Mouse (Mus musculus): ENCODE measurements at regions not wholly inside any gene's neighbourhood (a gene's known extent, or its start where the extent isn't known, plus 50 kb on each side); places are given as distances from the start of the nearest gene placed in this dataset.
A peak's percentile ranks its signal among the peaks of the same experiment; 100 is the strongest.

GRCm38 (mm10) chr12:95054887-95055286, 637.1 kb upstream of the Flrt2 start:
- peak in 1 of 2 experiments; percentile 9 for DNase-seq (ENCODE audit: low spot score in 2 of 2)

GRCm38 (mm10) chr12:95056926-95057325, 635.1 kb upstream of the Flrt2 start:
- peak; percentile 3 to 16 for DNase-seq (ENCODE audit: low spot score in 2 of 2)

- DNase-seq (ENCODE audit: low spot score in 2 of 2) = no peak
Measured at GRCm38 (mm10) chr12:95059396-95059795, 632.6 kb upstream of the Flrt2 start.

GRCm38 (mm10) chr12:95072307-95072706, 619.7 kb upstream of the Flrt2 start:
- DNase-seq (ENCODE audit: low spot score in 2 of 2) = no peak

- DNase-seq (ENCODE audit: low spot score in 2 of 2) = no peak
Measured at GRCm38 (mm10) chr12:95119223-95119952, 572.6 kb upstream of the Flrt2 start.

- DNase-seq (ENCODE audit: low spot score in 2 of 2) = peak; percentile 0 to 3
Measured at GRCm38 (mm10) chr12:95132804-95133203, 559.2 kb upstream of the Flrt2 start.

- DNase-seq (ENCODE audit: low spot score in 2 of 2) = no peak
Measured at GRCm38 (mm10) chr12:95133482-95133881, 558.5 kb upstream of the Flrt2 start.

GRCm38 (mm10) chr12:95138167-95138566, 553.9 kb upstream of the Flrt2 start:
- DNase-seq (ENCODE audit: low spot score in 2 of 2) = no peak

- peak; percentile 10 to 43 for DNase-seq (ENCODE audit: low spot score in 2 of 2)
Measured at GRCm38 (mm10) chr12:95171051-95171450, 521.0 kb upstream of the Flrt2 start.

GRCm38 (mm10) chr12:95173810-95174402, 518.1 kb upstream of the Flrt2 start:
- no peak for DNase-seq (ENCODE audit: low spot score in 2 of 2)

- no peak for DNase-seq (ENCODE audit: low spot score in 2 of 2)
Measured at GRCm38 (mm10) chr12:95202486-95202885, 489.5 kb upstream of the Flrt2 start.

- DNase-seq (ENCODE audit: low spot score in 2 of 2) = no peak
Measured at GRCm38 (mm10) chr12:95205081-95205480, 486.9 kb upstream of the Flrt2 start.

GRCm38 (mm10) chr12:95239158-95239779, 452.8 kb upstream of the Flrt2 start:
- DNase-seq (ENCODE audit: low spot score in 2 of 2) = no peak

GRCm38 (mm10) chr12:95267187-95267586, 424.8 kb upstream of the Flrt2 start:
- DNase-seq (ENCODE audit: low spot score in 2 of 2) = no peak

GRCm38 (mm10) chr12:95305386-95305785, 386.6 kb upstream of the Flrt2 start:
- DNase-seq (ENCODE audit: low spot score in 2 of 2) = peak; percentile 8 to 37

GRCm38 (mm10) chr12:95315151-95315750, 376.8 kb upstream of the Flrt2 start:
- peak in 1 of 2 experiments; percentile 58 for DNase-seq (ENCODE audit: low spot score in 2 of 2)

GRCm38 (mm10) chr12:95316820-95317219, 375.2 kb upstream of the Flrt2 start:
- DNase-seq (ENCODE audit: low spot score in 2 of 2) = no peak

GRCm38 (mm10) chr12:95321693-95322092, 370.3 kb upstream of the Flrt2 start:
- no peak for DNase-seq (ENCODE audit: low spot score in 2 of 2)

GRCm38 (mm10) chr12:95329666-95330065, 362.4 kb upstream of the Flrt2 start:
- DNase-seq (ENCODE audit: low spot score in 2 of 2) = no peak

GRCm38 (mm10) chr12:95347786-95348185, 344.2 kb upstream of the Flrt2 start:
- DNase-seq (ENCODE audit: low spot score in 2 of 2) = no peak

GRCm38 (mm10) chr12:95355151-95355550, 336.9 kb upstream of the Flrt2 start:
- DNase-seq (ENCODE audit: low spot score in 2 of 2) = no peak

- DNase-seq (ENCODE audit: low spot score in 2 of 2) = no peak
Measured at GRCm38 (mm10) chr12:95384248-95384964, 307.6 kb upstream of the Flrt2 start.

Measured in frontal cortex, postnatal 36 days (tissue).